Mouse (Mus musculus): ENCODE data around the gene D5Ertd579e. TPM values are rescaled to one million over a fixed set of nuclear protein-coding genes. Genes with fewer than 3 reads are reported as not detected.

D5Ertd579e gene
- polyA plus RNA-seq, 1 experiment: 8.6 TPM

- H3K4me3 ChIP-seq (ENCODE audit: insufficient read depth, poor library complexity, severe bottlenecking): no peak overlapping the region
- peaks cover 75% of the 10 kb centered on the region for H3K79me2 ChIP-seq (ENCODE audit: control insufficient read depth, insufficient read depth)
- peaks cover 34% of the 10 kb centered on the region for H3K79me3 ChIP-seq (ENCODE audit: low read depth)
- H3K27me3 ChIP-seq (ENCODE audit: control insufficient read depth, insufficient read depth, insufficient read length): no peaks in the 10 kb centered on the region
- no peak overlapping the region for H3ac ChIP-seq (ENCODE audit: control insufficient read depth, insufficient read length, low read depth)
- H3K36me3 ChIP-seq (ENCODE audit: control insufficient read depth, insufficient read depth): peaks cover 53% of the 10 kb centered on the region
- TF ChIP-seq CTCF (IDR thresholded peaks at IDR 0.05; ENCODE audit: control insufficient read depth, insufficient read depth, insufficient read length): no peak
- no peak for TF ChIP-seq USF1 (IDR thresholded peaks at IDR 0.05; ENCODE audit: low read depth)
- no peak for TF ChIP-seq MYOG (IDR thresholded peaks at IDR 0.05; ENCODE audit: control insufficient read depth, extremely low read depth, insufficient read length)
- no peak for TF ChIP-seq FOSL1 (IDR thresholded peaks at IDR 0.05; ENCODE audit: insufficient read depth, low read length, poor library complexity, severe bottlenecking)
- no peak for TF ChIP-seq MAX (IDR thresholded peaks at IDR 0.05)
- TF ChIP-seq MYOD1 (IDR thresholded peaks at IDR 0.05; ENCODE audit: control insufficient read depth, insufficient read length, low read depth): no peak
- no peak for TF ChIP-seq CEBPB (IDR thresholded peaks at IDR 0.05; ENCODE audit: low read depth)
These were observed 70.2 kb downstream of the D5Ertd579e start for GRCm38 (mm10) chr5:36625612-36626011.

GRCm38 (mm10) chr5:36623670-36624069 is 72.2 kb downstream of the D5Ertd579e start:
- Histone ChIP-seq H3K79me2 (ENCODE audit: control insufficient read depth, insufficient read depth) (peaks cover 92% of the 10 kb centered on the region), H3K36me3 (ENCODE audit: control insufficient read depth, insufficient read depth) (peaks cover 60% of the 10 kb centered on the region), H3ac (ENCODE audit: control insufficient read depth, insufficient read length, low read depth) (no peak overlapping the region), H3K4me3 (ENCODE audit: insufficient read depth, poor library complexity, severe bottlenecking) (no peak overlapping the region), H3K27me3 (ENCODE audit: control insufficient read depth, insufficient read depth, insufficient read length) (no peaks in the 10 kb centered on the region), H3K79me3 (ENCODE audit: low read depth) (peaks cover 32% of the 10 kb centered on the region)
- TF ChIP-seq CTCF (IDR thresholded peaks at IDR 0.05; ENCODE audit: control insufficient read depth, insufficient read depth, insufficient read length) (no peak), CEBPB (IDR thresholded peaks at IDR 0.05; ENCODE audit: low read depth) (no peak), USF1 (IDR thresholded peaks at IDR 0.05; ENCODE audit: low read depth) (no peak), FOSL1 (IDR thresholded peaks at IDR 0.05; ENCODE audit: insufficient read depth, low read length, poor library complexity, severe bottlenecking) (no peak), MYOG (IDR thresholded peaks at IDR 0.05; ENCODE audit: control insufficient read depth, extremely low read depth, insufficient read length) (no peak), MAX (IDR thresholded peaks at IDR 0.05) (no peak), MYOD1 (IDR thresholded peaks at IDR 0.05; ENCODE audit: control insufficient read depth, insufficient read length, low read depth) (no peak)

GRCm38 (mm10) chr5:36621058-36621449 is 74.8 kb downstream of the D5Ertd579e start:
- TF ChIP-seq FOSL1 (IDR thresholded peaks at IDR 0.05; ENCODE audit: insufficient read depth, low read length, poor library complexity, severe bottlenecking) (no peak), MAX (IDR thresholded peaks at IDR 0.05) (no peak), CEBPB (IDR thresholded peaks at IDR 0.05; ENCODE audit: low read depth) (no peak), MYOG (IDR thresholded peaks at IDR 0.05; ENCODE audit: control insufficient read depth, extremely low read depth, insufficient read length) (no peak), CTCF (IDR thresholded peaks at IDR 0.05; ENCODE audit: control insufficient read depth, insufficient read depth, insufficient read length) (no peak), USF1 (IDR thresholded peaks at IDR 0.05; ENCODE audit: low read depth) (no peak), MYOD1 (IDR thresholded peaks at IDR 0.05; ENCODE audit: control insufficient read depth, insufficient read length, low read depth) (no peak)
- Histone ChIP-seq H3K79me2 (ENCODE audit: control insufficient read depth, insufficient read depth) (peaks cover 69% of the 10 kb centered on the region), H3K4me3 (ENCODE audit: insufficient read depth, poor library complexity, severe bottlenecking) (no peak overlapping the region), H3ac (ENCODE audit: control insufficient read depth, insufficient read length, low read depth) (no peak overlapping the region), H3K36me3 (ENCODE audit: control insufficient read depth, insufficient read depth) (peaks cover 65% of the 10 kb centered on the region), H3K27me3 (ENCODE audit: control insufficient read depth, insufficient read depth, insufficient read length) (no peaks in the 10 kb centered on the region), H3K79me3 (ENCODE audit: low read depth) (peaks cover 28% of the 10 kb centered on the region)

GRCm38 (mm10) chr5:36620409-36621057 is 75.3 kb downstream of the D5Ertd579e start:
- peaks cover 66% of the 10 kb centered on the region for H3K36me3 ChIP-seq (ENCODE audit: control insufficient read depth, insufficient read depth)
- no peaks in the 10 kb centered on the region for H3K27me3 ChIP-seq (ENCODE audit: control insufficient read depth, insufficient read depth, insufficient read length)
- peaks cover 64% of the 10 kb centered on the region for H3K79me2 ChIP-seq (ENCODE audit: control insufficient read depth, insufficient read depth)
- H3K4me3 ChIP-seq (ENCODE audit: insufficient read depth, poor library complexity, severe bottlenecking): no peak overlapping the region
- TF ChIP-seq CTCF (IDR thresholded peaks at IDR 0.05; ENCODE audit: control insufficient read depth, insufficient read depth, insufficient read length) (no peak), MYOG (IDR thresholded peaks at IDR 0.05; ENCODE audit: control insufficient read depth, extremely low read depth, insufficient read length) (no peak), USF1 (IDR thresholded peaks at IDR 0.05; ENCODE audit: low read depth) (no peak), MAX (IDR thresholded peaks at IDR 0.05) (no peak), MYOD1 (IDR thresholded peaks at IDR 0.05; ENCODE audit: control insufficient read depth, insufficient read length, low read depth) (no peak), FOSL1 (IDR thresholded peaks at IDR 0.05; ENCODE audit: insufficient read depth, low read length, poor library complexity, severe bottlenecking) (no peak), CEBPB (IDR thresholded peaks at IDR 0.05; ENCODE audit: low read depth) (no peak)
- H3K79me3 ChIP-seq (ENCODE audit: low read depth): peaks cover 28% of the 10 kb centered on the region
- no peak overlapping the region for H3ac ChIP-seq (ENCODE audit: control insufficient read depth, insufficient read length, low read depth)

GRCm38 (mm10) chr5:36618890-36619289 is 76.9 kb downstream of the D5Ertd579e start:
- TF ChIP-seq MYOD1 (IDR thresholded peaks at IDR 0.05; ENCODE audit: control insufficient read depth, insufficient read length, low read depth): no peak
- no peak for TF ChIP-seq FOSL1 (IDR thresholded peaks at IDR 0.05; ENCODE audit: insufficient read depth, low read length, poor library complexity, severe bottlenecking)
- TF ChIP-seq CTCF (IDR thresholded peaks at IDR 0.05; ENCODE audit: control insufficient read depth, insufficient read depth, insufficient read length): no peak
- TF ChIP-seq MYOG (IDR thresholded peaks at IDR 0.05; ENCODE audit: control insufficient read depth, extremely low read depth, insufficient read length): no peak
- TF ChIP-seq USF1 (IDR thresholded peaks at IDR 0.05; ENCODE audit: low read depth): no peak
- no peak for TF ChIP-seq MAX (IDR thresholded peaks at IDR 0.05)
- TF ChIP-seq CEBPB (IDR thresholded peaks at IDR 0.05; ENCODE audit: low read depth): no peak
- Histone ChIP-seq H3K27me3 (ENCODE audit: control insufficient read depth, insufficient read depth, insufficient read length) (no peaks in the 10 kb centered on the region), H3K79me3 (ENCODE audit: low read depth) (peaks cover 21% of the 10 kb centered on the region), H3ac (ENCODE audit: control insufficient read depth, insufficient read length, low read depth) (no peak overlapping the region), H3K36me3 (ENCODE audit: control insufficient read depth, insufficient read depth) (peaks cover 67% of the 10 kb centered on the region), H3K79me2 (ENCODE audit: control insufficient read depth, insufficient read depth) (peaks cover 48% of the 10 kb centered on the region), H3K4me3 (ENCODE audit: insufficient read depth, poor library complexity, severe bottlenecking) (no peak overlapping the region)

Measured in C2C12 (cell line).